Mouse (Mus musculus) limb, embryonic 14.5 days (tissue): ENCODE measurements around the gene Nrbf2. TPM values are rescaled to one million over a fixed set of nuclear protein-coding genes. Genes with fewer than 3 reads are reported as not detected.

Experiments used
- ATAC-seq: fragments of 200-750 bp; cut with Nextera tagmentation; 2 replicates; pipeline ENCODE4 v1.8.0; 2017; ENCODE audit warnings: low read depth, moderate number of reproducible peaks, moderate TSS enrichment; ENCODE audit not compliant: low FRiP score
- DNase-seq: peaks from one replicate; pipeline ENCODE4 v3.0.0-alpha.2; 2015; ENCODE audit warnings: low spot score
- H3K27ac ChIP-seq: fragments of 300-500 bp; sonication (generic); replicated peaks from 2 replicates; pipeline ENCODE4 v1.5.1; 2014; ENCODE audit warnings: low read depth, mild to moderate bottlenecking, low read length, moderate library complexity, mixed read lengths
- H3K27me3 ChIP-seq: fragments of 300-500 bp; sonication (generic); 2 replicates; pipeline ENCODE4 v1.6.1; 2014; ENCODE audit warnings: low read length, mixed read lengths; ENCODE audit not compliant: control insufficient read depth, insufficient read depth
- H3K36me3 ChIP-seq: fragments of 300-500 bp; sonication (generic); 2 replicates; pipeline ENCODE4 v1.6.1; 2014; ENCODE audit warnings: mild to moderate bottlenecking, low read length, moderate library complexity, mixed read lengths; ENCODE audit not compliant: control insufficient read depth, insufficient read depth
- H3K4me1 ChIP-seq: fragments of 300-500 bp; sonication (generic); 2 replicates; pipeline ENCODE4 v1.6.1; 2014; ENCODE audit warnings: antibody characterized with exemption, low read length, mixed read lengths; ENCODE audit not compliant: control insufficient read depth, insufficient read depth
- H3K4me2 ChIP-seq: fragments of 300-500 bp; sonication (generic); replicated peaks from 2 replicates; pipeline ENCODE4 v1.6.1; 2014; ENCODE audit warnings: low read depth, mild to moderate bottlenecking, low read length, moderate library complexity; ENCODE audit not compliant: severe bottlenecking
- H3K4me3 ChIP-seq: fragments of 300-500 bp; sonication (generic); replicated peaks from 2 replicates; pipeline ENCODE4 v1.5.1; 2014; ENCODE audit warnings: low read length
- H3K9ac ChIP-seq: fragments of 300-500 bp; sonication (generic); 2 replicates; pipeline ENCODE4 v1.6.1; 2014; ENCODE audit warnings: mild to moderate bottlenecking, low read depth, low read length, moderate library complexity; ENCODE audit not compliant: severe bottlenecking
- H3K9me3 ChIP-seq: fragments of 300-500 bp; sonication (generic); 2 replicates; pipeline ENCODE4 v1.6.1; 2016; ENCODE audit warnings: low read length; ENCODE audit not compliant: control insufficient read depth
- POLR2A ChIP-seq: fragments of 200-500 bp; IDR thresholded peaks from 2 replicates; pipeline ENCODE4 v1.8.0; 2012; ENCODE audit warnings: inconsistent platforms, mild to moderate bottlenecking, moderate library complexity, borderline replicate concordance; ENCODE audit not compliant: insufficient read depth, insufficient read length; ENCODE audit errors: extremely low read depth
- WGBS: fragments of 180-500 bp; shearing (Covaris S2); extraction: QIAGEN DNeasy Blood & Tissue Kit; methylation state at CpG from one replicate; pipeline ENCODE4 v1.1.7; 2014; 5-methylcytosine and 5-hydroxymethylcytosine counted together
- polyA plus RNA-seq, 2 experiments: library from polyadenylated mRNA; depleted of rRNA in 1 of 2; stranded (reverse) in 1 of 2; unstranded in 1 of 2; fragments of >200 nt; fragmentation: Nextera tagmentation in 1 of 2; extraction: Ambion mirVana in 1 of 2; gene quantifications; 2 replicates each; pipeline versions ENCODE4 v1.2.1 to v1.2.3; 2012 to 2014

Nrbf2 gene
- polyA plus RNA-seq, 2 experiments, result 16.8 to 38.7 TPM

DNA sequence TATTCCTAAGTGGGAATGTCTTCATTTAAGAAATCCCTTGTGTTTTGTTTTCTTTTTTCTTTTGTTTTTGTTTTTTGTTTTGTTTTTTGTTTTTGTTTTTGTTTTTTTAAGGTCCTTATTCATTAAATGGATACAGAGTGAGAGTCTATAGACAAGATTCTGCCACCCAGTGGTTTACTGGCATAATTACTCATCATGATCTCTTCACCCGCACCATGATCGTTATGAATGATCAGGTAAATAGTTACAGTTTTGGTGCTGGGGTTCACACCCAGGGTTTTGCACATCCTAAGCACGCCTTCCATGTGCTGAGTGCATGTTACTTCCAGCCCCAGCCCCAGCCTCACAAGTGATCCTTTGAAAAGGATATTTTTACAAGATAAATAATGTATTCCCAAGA is 68.2 kb downstream of the Nrbf2 start:
- Histone ChIP-seq H3K27me3 (no peaks in the 10 kb centered on the region), H3K4me1 (no peaks in the 10 kb centered on the region), H3K27ac (no peak overlapping the region), H3K4me2 (no peak overlapping the region), H3K9ac (no peak overlapping the region), H3K9me3 (no peaks in the 10 kb centered on the region), H3K36me3 (peaks cover 37% of the 10 kb centered on the region), H3K4me3 (no peak overlapping the region)
- TF ChIP-seq POLR2A, result no peak
- DNase-seq (no peak), ATAC-seq (no peak)
- WGBS, result 87% methylated on average over 3 of the region's 3 CpGs

Other genes with a start within 250 kb of the Nrbf2 start
- gene Jmjd1c, start 189.2 kb downstream of the Nrbf2 start, polyA plus RNA-seq (2012; rRNA removed), result 29.1 and 34.5 TPM in 2 replicates
- 52.2 and 55.8 TPM in 2 replicates for gene Jmjd1c, start 189.2 kb downstream of the Nrbf2 start, polyA plus RNA-seq (2014; fragmentation: Nextera tagmentation; extraction: Ambion mirVana)
- 35.0 and 39.9 TPM in 2 replicates for gene Reep3, start 188.4 kb downstream of the Nrbf2 start, polyA plus RNA-seq (2012; rRNA removed)
- gene Reep3, start 188.4 kb downstream of the Nrbf2 start, polyA plus RNA-seq (2014; fragmentation: Nextera tagmentation; extraction: Ambion mirVana), result 41.3 and 43.6 TPM in 2 replicates